Mouse (Mus musculus) retina, embryonic 14.5 days (tissue): ENCODE results near the gene Stambpl1.
A peak's percentile ranks its signal among the peaks of the same experiment; 100 is the strongest.

Source experiments
- DNase-seq: peaks from one replicate; pipeline ENCODE4 v3.0.0-alpha.2; 2015; ENCODE audit warnings: low spot score

The Stambpl1 gene

GRCm38 (mm10) chr19:34284383-34284782 is 92.4 kb downstream of the Stambpl1 start:
- DNase-seq, result peak; percentile 20

- DNase-seq, result no peak
Observed at GRCm38 (mm10) chr19:34284826-34285225, 92.8 kb downstream of the Stambpl1 start.

- DNase-seq, result no peak
Observed at GRCm38 (mm10) chr19:34287221-34287620, 95.2 kb downstream of the Stambpl1 start.

GRCm38 (mm10) chr19:34287656-34288415 is 95.8 kb downstream of the Stambpl1 start:
- no peak for DNase-seq

- no peak for DNase-seq
Observed at GRCm38 (mm10) chr19:34288696-34289095, 96.7 kb downstream of the Stambpl1 start.
